In the genomic region with DNA sequence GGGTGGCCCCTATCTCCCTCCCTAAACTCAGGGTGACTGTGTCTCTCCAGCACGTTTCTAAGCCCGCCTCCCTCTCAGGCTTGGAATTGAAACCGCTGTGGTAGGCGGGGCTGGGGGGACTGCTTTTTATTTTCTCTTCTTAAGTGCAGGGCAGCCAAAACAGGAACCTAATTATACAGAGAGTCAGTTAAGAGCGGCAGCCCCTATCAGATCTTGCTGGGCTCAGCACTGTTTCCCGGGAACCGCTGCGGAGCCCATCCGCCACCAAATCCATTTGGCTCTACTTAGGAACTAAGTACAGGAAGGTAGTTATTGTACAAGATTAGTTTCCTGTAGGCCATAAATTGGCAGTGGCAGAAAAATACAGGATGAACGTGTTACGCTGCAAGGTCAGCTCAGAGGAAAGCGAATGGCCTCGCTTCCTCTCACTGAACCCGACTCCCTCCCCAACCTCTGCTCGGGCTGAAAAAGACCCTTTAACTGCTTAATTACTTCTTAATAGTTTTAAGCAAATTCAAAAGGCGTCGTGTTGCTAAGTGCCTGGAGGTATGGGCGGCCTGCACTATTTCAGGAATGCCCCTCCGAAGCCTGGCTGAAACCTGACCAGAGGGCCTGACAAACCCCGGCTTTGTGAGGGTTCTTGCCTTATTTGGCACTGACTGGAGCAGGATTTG, we compare ENCODE assay signal across 8 mouse cellular contexts.
DNase-seq lines count a peak whose midpoint lies in the region; ATAC-seq and TF ChIP-seq lines count a peak whose summit lies in the region.

No protein-coding gene starts in this region.

- no peak for TF ChIP-seq POLR2A in bone marrow macrophage, adult 2 months (IDR thresholded peaks at IDR 0.05; ENCODE audit: borderline replicate concordance, low read depth, low read length)

- H3K36me3 ChIP-seq in liver, embryonic 13.5 days = no peaks in the 10 kb centered on the region

- H3K4me1 ChIP-seq in bone marrow macrophage, adult 2 months (ENCODE audit: control insufficient read depth, insufficient read depth, low read length) = peaks cover 7% of the 10 kb centered on the region
- H3K4me1 ChIP-seq in liver, embryonic 13.5 days (replicated peaks) = peaks cover 54% of the 10 kb centered on the region

- intact Hi-C loops in gastrocnemius, postnatal 14 days (cut with DNase I; ENCODE audit: low total_unique reads) = no loop called here

- peak; percentile 62 for DNase-seq in ovary, postnatal 36 days (ENCODE audit: low spot score)
- no peak for DNase-seq in ovary, postnatal 14 days (ENCODE audit: low spot score)
- peak; percentile 58 for DNase-seq in gastrocnemius, postnatal 14 days
- DNase-seq in induced T-regulatory cell, adult 2 months (ENCODE audit: low read depth) = peak; percentile 61
- peak; percentile 44 for DNase-seq in liver, embryonic 13.5 days
- DNase-seq in cerebellum, adult 9-11 months = no peak

- H3K4me3 ChIP-seq in bone marrow macrophage, adult 2 months (ENCODE audit: insufficient read depth, low read length) = peak overlapping the region; percentile 30
- H3K4me3 ChIP-seq in liver, embryonic 13.5 days (replicated peaks) = peak overlapping the region; percentile 25

- peaks cover 50% of the 10 kb centered on the region for H3K27me3 ChIP-seq in liver, embryonic 13.5 days

- peak overlapping the region; percentile 26 for H3K9ac ChIP-seq in liver, embryonic 13.5 days

- ATAC-seq in liver, embryonic 13.5 days (ENCODE audit: low read depth) = peak; percentile 41
- ATAC-seq in monocyte, adult 5-6 weeks (replicated peaks; ENCODE audit: insufficient number of reproducible peaks, low FRiP score, low TSS enrichment, poor library complexity, severe bottlenecking) = peak; percentile 82

- peak overlapping the region; percentile 29 for H3K27ac ChIP-seq in bone marrow macrophage, adult 2 months (ENCODE audit: insufficient read depth, low read depth, low read length)
- H3K27ac ChIP-seq in liver, embryonic 13.5 days = peak overlapping the region; percentile 19

- H3K4me2 ChIP-seq in liver, embryonic 13.5 days = peak overlapping the region; percentile 52

- no peaks in the 10 kb centered on the region for H3K9me3 ChIP-seq in liver, embryonic 13.5 days (replicated peaks)

- TF ChIP-seq CTCF in bone marrow macrophage, adult 2 months (IDR thresholded peaks at IDR 0.05; ENCODE audit: low read depth, low read length) = no peak

- 5% methylated on average over 20 of the region's 20 CpGs for WGBS in liver, embryonic 13.5 days (ENCODE audit: insufficient replicate concordance)

Comparison
In these comparisons a context has a peak if more than half of its experiments do, and no peak if none do; other contexts are left out.
1. DNase-seq: peak in ovary, postnatal 36 days (single experiment), gastrocnemius, postnatal 14 days (single experiment), induced T-regulatory cell, adult 2 months (single experiment) and liver, embryonic 13.5 days (single experiment); none in ovary, postnatal 14 days (single experiment) and cerebellum, adult 9-11 months (single experiment).